Mouse (Mus musculus): ENCODE results near the gene Tjap1. TPM values are rescaled to one million over a fixed set of nuclear protein-coding genes. Genes with fewer than 3 reads are reported as not detected.

Tjap1 gene
- total and polyA plus RNA-seq, 3 experiments, result 12.9 to 41.2 TPM; not detected in 1

DNA sequence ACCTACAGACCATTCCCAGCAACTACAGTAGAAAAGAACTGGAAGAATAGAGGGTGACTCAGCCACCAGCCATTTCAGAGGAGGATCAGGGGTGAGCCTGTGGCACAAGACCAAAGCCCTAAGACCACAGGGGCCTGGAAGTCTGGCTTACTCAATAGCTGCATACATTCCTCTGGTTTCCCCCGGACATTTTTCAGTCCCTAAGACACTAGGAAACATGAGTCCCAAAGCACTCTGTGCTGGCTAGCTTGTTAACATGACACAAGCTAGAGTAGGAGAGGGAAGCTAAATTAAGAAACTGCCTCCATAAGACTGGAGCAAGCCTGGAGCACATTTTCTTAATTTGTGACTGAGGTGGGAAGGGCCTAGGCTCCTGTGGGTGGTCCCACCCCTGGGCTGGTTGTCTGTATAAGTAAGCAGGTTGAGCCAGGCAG lies 9.0 kb downstream of the Tjap1 start:
- no peak overlapping the region for H3K9ac ChIP-seq (ENCODE audit: control insufficient read depth, low read depth, low read length, poor library complexity, severe bottlenecking)
- H3K27me3 ChIP-seq (ENCODE audit: control insufficient read depth in 1 of 2, insufficient read depth in 2 of 2, low read length in 2 of 2), result no peaks in the 10 kb centered on the region
- no peaks in the 10 kb centered on the region for H3K9me3 ChIP-seq (replicated peaks; ENCODE audit: insufficient read depth, low read length)
- peaks cover 0 to 4% of the 10 kb centered on the region in 2 experiments; a peak in 1 of 4 replicates for H3K36me3 ChIP-seq (ENCODE audit: control insufficient read depth in 1 of 2, insufficient read depth in 2 of 2, low read length in 2 of 2)
- no peak for DNase-seq (ENCODE audit: low read depth, low spot score)
- H3K27ac ChIP-seq (ENCODE audit: control insufficient read depth, low read depth, low read length), result no peak overlapping the region
- no peaks in the 10 kb centered on the region for H3K4me1 ChIP-seq (ENCODE audit: control insufficient read depth in 1 of 2, insufficient read depth in 2 of 2, low read length in 2 of 2)
- no peaks in the 10 kb centered on the region for H3K79me2 ChIP-seq (ENCODE audit: control insufficient read depth, insufficient read depth, low read length, poor library complexity)
- H3K4me3 ChIP-seq (ENCODE audit: control insufficient read depth in 1 of 2, insufficient read depth in 1 of 2, low read depth in 2 of 2, low read length in 2 of 2), result no peak overlapping the region
- TF ChIP-seq NELFE (IDR thresholded peaks at IDR 0.05; ENCODE audit: low read depth, low read length), result no peak
- no peak for TF ChIP-seq POLR2AphosphoS2 (IDR thresholded peaks at IDR 0.05; ENCODE audit: low read length)
- no peak for TF ChIP-seq RAD21 (IDR thresholded peaks at IDR 0.05; ENCODE audit: low read depth, low read length)
- TF ChIP-seq USF2 (IDR thresholded peaks at IDR 0.05; ENCODE audit: borderline replicate concordance in 1 of 2, insufficient read depth in 1 of 2, low read depth in 1 of 2, low read length in 2 of 2), result no peak
- TF ChIP-seq MYB (IDR thresholded peaks at IDR 0.05; ENCODE audit: low read depth, low read length), result no peak
- TF ChIP-seq MYC (IDR thresholded peaks at IDR 0.05; ENCODE audit: low read depth, low read length), result no peak
- TF ChIP-seq MAZ (IDR thresholded peaks at IDR 0.05; ENCODE audit: low read depth, low read length), result no peak
- no peak for TF ChIP-seq EP300 (IDR thresholded peaks at IDR 0.05; ENCODE audit: low read depth in 1 of 2, low read length in 2 of 2)
- TF ChIP-seq CHD1 (IDR thresholded peaks at IDR 0.05; ENCODE audit: low read depth, low read length), result no peak
- no peak for TF ChIP-seq SIN3A (IDR thresholded peaks at IDR 0.05; ENCODE audit: low read length)

- H3K36me3 ChIP-seq (ENCODE audit: control insufficient read depth in 1 of 2, insufficient read depth in 2 of 2, low read length in 2 of 2), result peaks cover 0 to 4% of the 10 kb centered on the region in 2 experiments; a peak in 1 of 4 replicates
- H3K79me2 ChIP-seq (ENCODE audit: control insufficient read depth, insufficient read depth, low read length, poor library complexity), result no peaks in the 10 kb centered on the region
- no peak overlapping the region for H3K9ac ChIP-seq (ENCODE audit: control insufficient read depth, low read depth, low read length, poor library complexity, severe bottlenecking)
- H3K9me3 ChIP-seq (replicated peaks; ENCODE audit: insufficient read depth, low read length), result no peaks in the 10 kb centered on the region
- no peak overlapping the region for H3K4me3 ChIP-seq (ENCODE audit: control insufficient read depth in 1 of 2, insufficient read depth in 1 of 2, low read depth in 2 of 2, low read length in 2 of 2)
- no peak for TF ChIP-seq POLR2AphosphoS5 (IDR thresholded peaks at IDR 0.05; ENCODE audit: borderline replicate concordance, low read depth, low read length)
- TF ChIP-seq CHD1 (IDR thresholded peaks at IDR 0.05; ENCODE audit: low read depth, low read length), result no peak
- no peak for TF ChIP-seq MYC (IDR thresholded peaks at IDR 0.05; ENCODE audit: low read depth, low read length)
- no peak for TF ChIP-seq RAD21 (IDR thresholded peaks at IDR 0.05; ENCODE audit: low read depth, low read length)
- no peak for TF ChIP-seq MAZ (IDR thresholded peaks at IDR 0.05; ENCODE audit: low read depth, low read length)
- no peak for TF ChIP-seq TCF12 (IDR thresholded peaks at IDR 0.05; ENCODE audit: low read depth, low read length)
- TF ChIP-seq EP300 (IDR thresholded peaks at IDR 0.05; ENCODE audit: low read depth in 1 of 2, low read length in 2 of 2), result no peak
- TF ChIP-seq TAL1 (IDR thresholded peaks at IDR 0.05; ENCODE audit: low read length), result no peak
- TF ChIP-seq POLR2A (IDR thresholded peaks at IDR 0.05; ENCODE audit: control insufficient read depth in 1 of 2, insufficient read depth in 1 of 2, low read depth in 1 of 2, low read length in 2 of 2, poor library complexity in 1 of 2), result no peak
- no peak for TF ChIP-seq MAX (IDR thresholded peaks at IDR 0.05; ENCODE audit: low read length)
- no peak for TF ChIP-seq TBP (IDR thresholded peaks at IDR 0.05; ENCODE audit: low read depth, low read length)
- no peak for TF ChIP-seq ETS1 (IDR thresholded peaks at IDR 0.05; ENCODE audit: low read depth, low read length)
- TF ChIP-seq KAT2A (conservative IDR thresholded peaks at IDR 0.05; ENCODE audit: low read depth, low read length), result no peak
- TF ChIP-seq POLR2AphosphoS2 (IDR thresholded peaks at IDR 0.05; ENCODE audit: low read length), result no peak
- no peak for TF ChIP-seq CTCF (IDR thresholded peaks at IDR 0.05 in 2 of 3, conservative IDR thresholded peaks at IDR 0.05 in 1 of 3; ENCODE audit: control insufficient read depth in 1 of 3, insufficient read depth in 1 of 3, low read depth in 2 of 3, low read length in 3 of 3, poor library complexity in 1 of 3, severe bottlenecking in 1 of 3)
- TF ChIP-seq MYB (IDR thresholded peaks at IDR 0.05; ENCODE audit: low read depth, low read length), result no peak
- no peak for TF ChIP-seq ZMIZ1 (IDR thresholded peaks at IDR 0.05; ENCODE audit: low read depth, low read length)
- TF ChIP-seq GATA1 (IDR thresholded peaks at IDR 0.05; ENCODE audit: low read depth, low read length), result no peak
- no peak for TF ChIP-seq UBTF (IDR thresholded peaks at IDR 0.05; ENCODE audit: borderline replicate concordance, insufficient read depth, low read depth, low read length)
- no peak for TF ChIP-seq BHLHE40 (IDR thresholded peaks at IDR 0.05; ENCODE audit: borderline replicate concordance, low read depth, low read length)
- H3K27me3 ChIP-seq (ENCODE audit: control insufficient read depth in 1 of 2, insufficient read depth in 2 of 2, low read length in 2 of 2), result no peaks in the 10 kb centered on the region
- no peak overlapping the region for H3K27ac ChIP-seq (ENCODE audit: control insufficient read depth, low read depth, low read length)
- no peaks in the 10 kb centered on the region for H3K4me1 ChIP-seq (ENCODE audit: control insufficient read depth in 1 of 2, insufficient read depth in 2 of 2, low read length in 2 of 2)
- no peak for DNase-seq (ENCODE audit: low read depth, low spot score)
These were observed 10.2 kb downstream of the Tjap1 start for GRCm38 (mm10) chr17:46272675-46273074.

Data from MEL (cell line).